Mouse (Mus musculus): ENCODE results near the gene Dxo. TPM values are rescaled to one million over a fixed set of nuclear protein-coding genes. Genes with fewer than 3 reads are reported as not detected.
"Not testable (repeated sequence)": the region's sequence is repeated elsewhere in the genome, so short reads cannot be mapped to it uniquely, and the experiment has no call there.

Dxo gene
- polyA plus RNA-seq, 1 experiment, result 17.2 TPM

GRCm38 (mm10) chr17:34808599-34809205 lies 28.1 kb upstream of the Dxo start:
- Histone ChIP-seq H3K27ac (replicated peaks; ENCODE audit: low read depth, low read length) (no peak overlapping the region), H3K4me3 (ENCODE audit: insufficient read depth, low read depth, low read length) (no peak overlapping the region), H3K4me1 (ENCODE audit: control insufficient read depth, insufficient read depth, insufficient read length, low read length) (no peaks in the 10 kb centered on the region)

GRCm38 (mm10) chr17:34810411-34810810 lies 26.4 kb upstream of the Dxo start:
- H3K4me1 ChIP-seq (ENCODE audit: control insufficient read depth, insufficient read depth, insufficient read length, low read length); H3K4me3 ChIP-seq (ENCODE audit: insufficient read depth, low read depth, low read length); H3K27ac ChIP-seq (replicated peaks; ENCODE audit: low read depth, low read length): not testable (repeated sequence)

- not testable (repeated sequence) for H3K4me3 ChIP-seq (ENCODE audit: insufficient read depth, low read depth, low read length); H3K4me1 ChIP-seq (ENCODE audit: control insufficient read depth, insufficient read depth, insufficient read length, low read length); H3K27ac ChIP-seq (replicated peaks; ENCODE audit: low read depth, low read length)
Observed at GRCm38 (mm10) chr17:34810811-34811210, 26.0 kb upstream of the Dxo start.

- H3K4me1 ChIP-seq (ENCODE audit: control insufficient read depth, insufficient read depth, insufficient read length, low read length), result no peaks in the 10 kb centered on the region
- no peak overlapping the region for H3K27ac ChIP-seq (replicated peaks; ENCODE audit: low read depth, low read length)
- no peak overlapping the region for H3K4me3 ChIP-seq (ENCODE audit: insufficient read depth, low read depth, low read length)
Observed at GRCm38 (mm10) chr17:34811275-34811674, 25.5 kb upstream of the Dxo start.

- H3K27ac ChIP-seq (replicated peaks; ENCODE audit: low read depth, low read length); H3K4me1 ChIP-seq (ENCODE audit: control insufficient read depth, insufficient read depth, insufficient read length, low read length); H3K4me3 ChIP-seq (ENCODE audit: insufficient read depth, low read depth, low read length): not testable (repeated sequence)
Observed at GRCm38 (mm10) chr17:34813747-34814146, 23.1 kb upstream of the Dxo start.

GRCm38 (mm10) chr17:34814818-34815370 lies 21.9 kb upstream of the Dxo start:
- Histone ChIP-seq H3K27ac (replicated peaks; ENCODE audit: low read depth, low read length) (no peak overlapping the region), H3K4me3 (ENCODE audit: insufficient read depth, low read depth, low read length) (no peak overlapping the region), H3K4me1 (ENCODE audit: control insufficient read depth, insufficient read depth, insufficient read length, low read length) (no peaks in the 10 kb centered on the region)

- H3K27ac ChIP-seq (replicated peaks; ENCODE audit: low read depth, low read length); H3K4me1 ChIP-seq (ENCODE audit: control insufficient read depth, insufficient read depth, insufficient read length, low read length); H3K4me3 ChIP-seq (ENCODE audit: insufficient read depth, low read depth, low read length): not testable (repeated sequence)
Observed at GRCm38 (mm10) chr17:34830776-34831175, 6.0 kb upstream of the Dxo start.

GRCm38 (mm10) chr17:34836155-34836855 lies 514 bp upstream of the Dxo start:
- Histone ChIP-seq H3K4me1 (ENCODE audit: control insufficient read depth, insufficient read depth, insufficient read length, low read length) (0 out of 2 replicates have a peak, but pooled peaks cover 4% of the 10 kb centered on the region), H3K27ac (replicated peaks; ENCODE audit: low read depth, low read length) (0 out of 2 replicates have a peak overlapping the region, but pooled peaks have one; percentile 32), H3K4me3 (ENCODE audit: insufficient read depth, low read depth, low read length) (peak overlapping the region; percentile 83)

- H3K4me1 ChIP-seq (ENCODE audit: control insufficient read depth, insufficient read depth, insufficient read length, low read length), result 0 out of 2 replicates have a peak, but pooled peaks cover 4% of the 10 kb centered on the region
- H3K4me3 ChIP-seq (ENCODE audit: insufficient read depth, low read depth, low read length), result peak overlapping the region; percentile 83
- peak overlapping the region; percentile 39 for H3K27ac ChIP-seq (replicated peaks; ENCODE audit: low read depth, low read length)
Observed at GRCm38 (mm10) chr17:34837464-34838324, 875 bp downstream of the Dxo start.

- Histone ChIP-seq H3K4me1 (ENCODE audit: control insufficient read depth, insufficient read depth, insufficient read length, low read length) (0 out of 2 replicates have a peak, but pooled peaks cover 4% of the 10 kb centered on the region), H3K4me3 (ENCODE audit: insufficient read depth, low read depth, low read length) (no peak overlapping the region), H3K27ac (replicated peaks; ENCODE audit: low read depth, low read length) (no peak overlapping the region)
Observed at GRCm38 (mm10) chr17:34838785-34839184, 2.0 kb downstream of the Dxo start.

- Histone ChIP-seq H3K27ac (replicated peaks; ENCODE audit: low read depth, low read length) (no peak overlapping the region), H3K4me1 (ENCODE audit: control insufficient read depth, insufficient read depth, insufficient read length, low read length) (0 out of 2 replicates have a peak, but pooled peaks cover 3% of the 10 kb centered on the region)
Observed at GRCm38 (mm10) chr17:34840736-34841307, 4.0 kb downstream of the Dxo start.

GRCm38 (mm10) chr17:34844884-34845283 lies 8.1 kb downstream of the Dxo start:
- Histone ChIP-seq H3K4me3 (ENCODE audit: insufficient read depth, low read depth, low read length) (no peak overlapping the region), H3K4me1 (ENCODE audit: control insufficient read depth, insufficient read depth, insufficient read length, low read length) (0 out of 2 replicates have a peak, but pooled peaks cover 4% of the 10 kb centered on the region), H3K27ac (replicated peaks; ENCODE audit: low read depth, low read length) (no peak overlapping the region)

More at GRCm38 (mm10) chr17:34840736-34841307, 4.0 kb downstream of the Dxo start:
- no peak overlapping the region for H3K4me3 ChIP-seq (ENCODE audit: insufficient read depth, low read depth, low read length)

- no peak overlapping the region for H3K4me3 ChIP-seq (ENCODE audit: insufficient read depth, low read depth, low read length)
- peaks cover 7% of the 10 kb centered on the region; the same call in 1 of the 2 replicates for H3K4me1 ChIP-seq (ENCODE audit: control insufficient read depth, insufficient read depth, insufficient read length, low read length)
- H3K27ac ChIP-seq (replicated peaks; ENCODE audit: low read depth, low read length), result no peak overlapping the region
Observed at GRCm38 (mm10) chr17:34847192-34847591, 10.4 kb downstream of the Dxo start.

GRCm38 (mm10) chr17:34847615-34848014 lies 10.8 kb downstream of the Dxo start:
- H3K27ac ChIP-seq (replicated peaks; ENCODE audit: low read depth, low read length), result no peak overlapping the region
- H3K4me1 ChIP-seq (ENCODE audit: control insufficient read depth, insufficient read depth, insufficient read length, low read length), result peaks cover 7% of the 10 kb centered on the region; the same call in 1 of the 2 replicates
- no peak overlapping the region for H3K4me3 ChIP-seq (ENCODE audit: insufficient read depth, low read depth, low read length)
